Mouse (Mus musculus) liver, embryonic 14.5 days (tissue): ENCODE data around the gene Cyb561a3. TPM values are rescaled to one million over a fixed set of nuclear protein-coding genes. Genes with fewer than 3 reads are reported as not detected.
A peak's percentile ranks its signal among the peaks of the same experiment; 100 is the strongest.

Source experiments
- ATAC-seq: fragments of 200-750 bp; cut with Nextera tagmentation; 2 replicates; pipeline ENCODE4 v1.8.0; 2017; ENCODE audit warnings: moderate number of reproducible peaks, mild to moderate bottlenecking, moderate library complexity; ENCODE audit not compliant: insufficient read depth
- DNase-seq, 3 experiments: peaks; one replicate each; pipeline ENCODE4 v3.0.0-alpha.2; 2012 to 2013; ENCODE audit warnings: low read depth in 3 of 3, low spot score in 3 of 3
- H3K27ac ChIP-seq: fragments of 300-500 bp; sonication (generic); 2 replicates; pipeline ENCODE4 v1.5.1; 2014; ENCODE audit warnings: moderate library complexity, mild to moderate bottlenecking, control low read depth, inconsistent platforms
- H3K27me3 ChIP-seq: fragments of 300-500 bp; sonication (generic); 2 replicates; pipeline ENCODE4 v1.6.1; 2014; ENCODE audit warnings: mild to moderate bottlenecking, low read length, moderate library complexity; ENCODE audit not compliant: control insufficient read depth, insufficient read depth
- H3K36me3 ChIP-seq: fragments of 300-500 bp; sonication (generic); replicated peaks from 2 replicates; pipeline ENCODE4 v1.6.1; 2014; ENCODE audit warnings: low read depth; ENCODE audit not compliant: control insufficient read depth, insufficient read depth
- H3K4me1 ChIP-seq, 2 experiments: fragments of 200-500 bp in 1 of 2; fragments of 300-500 bp in 1 of 2; sonication (generic) in 1 of 2; replicated peaks; 2 replicates each; pipeline ENCODE4 v1.6.1; 2012 to 2014; ENCODE audit warnings: antibody characterized with exemption in 1 of 2, inconsistent platforms in 1 of 2, low read length in 1 of 2; ENCODE audit not compliant: control insufficient read depth in 2 of 2, insufficient read depth in 2 of 2
- H3K4me2 ChIP-seq: fragments of 300-500 bp; sonication (generic); 2 replicates; pipeline ENCODE4 v1.6.1; 2014; ENCODE audit warnings: low read depth, mild to moderate bottlenecking, control low read depth, moderate library complexity
- H3K4me3 ChIP-seq, 2 experiments: fragments of 200-500 bp in 1 of 2; fragments of 300-500 bp in 1 of 2; sonication (generic) in 1 of 2; 2 replicates each; pipeline ENCODE4 v1.5.1; 2012 to 2014; ENCODE audit warnings: low read depth in 2 of 2, low read length in 2 of 2, mild to moderate bottlenecking in 2 of 2, control low read depth in 1 of 2, inconsistent platforms in 1 of 2, moderate library complexity in 1 of 2; ENCODE audit not compliant: insufficient read depth in 1 of 2
- H3K9ac ChIP-seq: fragments of 300-500 bp; sonication (generic); replicated peaks from 2 replicates; pipeline ENCODE4 v1.6.1; 2014; ENCODE audit warnings: mild to moderate bottlenecking, control low read depth, moderate library complexity
- H3K9me3 ChIP-seq: fragments of 300-500 bp; sonication (generic); 2 replicates; pipeline ENCODE4 v1.6.1; 2016; ENCODE audit warnings: low read length, mixed read lengths; ENCODE audit not compliant: control insufficient read depth
- CTCF ChIP-seq: IDR thresholded peaks from 2 replicates; pipeline ENCODE4 v1.5.1; 2016; ENCODE audit warnings: antibody characterized with exemption, low read depth, control low read depth
- EP300 ChIP-seq: IDR thresholded peaks from 2 replicates; pipeline ENCODE4 v1.6.1; 2016; ENCODE audit warnings: antibody characterized with exemption, low read depth
- WGBS: fragments of 180-500 bp; shearing (Covaris S2); extraction: QIAGEN DNeasy Blood & Tissue Kit; methylation state at CpG from one replicate; pipeline ENCODE4 v1.1.7; 2014; ENCODE audit not compliant: insufficient replicate concordance; 5-methylcytosine and 5-hydroxymethylcytosine counted together
- polyA plus RNA-seq, 2 experiments: library from polyadenylated mRNA; depleted of rRNA in 1 of 2; stranded (reverse) in 1 of 2; unstranded in 1 of 2; fragments of >200 nt; fragmentation: Nextera tagmentation in 1 of 2; extraction: Ambion mirVana in 1 of 2; gene quantifications; 2 replicates each; pipeline versions ENCODE4 v1.2.1 to v1.2.3; 2012 to 2014

The Cyb561a3 gene
- 9.5 and 11.8 TPM in 2 replicates for polyA plus RNA-seq (2012; rRNA removed)
- polyA plus RNA-seq (2014; fragmentation: Nextera tagmentation; extraction: Ambion mirVana): 11.0 and 12.9 TPM in 2 replicates

- Histone ChIP-seq H3K36me3 (peaks cover 10% of the 10 kb centered on the region), H3K4me2 (peak within 1 kb of the TSS; percentile 98), H3K27me3 (no peaks in the 10 kb centered on the region), H3K9ac (peak within 1 kb of the TSS; percentile 90), H3K4me1 (peaks cover 11 to 19% of the 10 kb centered on the region in 2 experiments), H3K9me3 (no peaks in the 10 kb centered on the region), H3K4me3 (peak within 1 kb of the TSS; percentile 89 to 93), H3K27ac (peak within 1 kb of the TSS; percentile 79)
- under 1% methylated on average over 44 of the region's 44 CpGs for WGBS
- TF ChIP-seq CTCF: peak; percentile 69
- no peak; the same call in 1 of the 2 replicates for TF ChIP-seq EP300
- ATAC-seq (peak; percentile 93), DNase-seq (peak; percentile 88 to 91 (median 88))
These were observed at the start of gene Cyb561a3, which contains the start of gene Tmem138 for GRCm38 (mm10) chr19:10576690-10577561. Cyb561a3 (plus strand) TSS chr19:10577172. Tmem138 (minus strand) TSS chr19:10577362.

- peak; percentile 48 for TF ChIP-seq CTCF
- TF ChIP-seq EP300: no peak
- WGBS: 93% methylated on average over 1 of the region's 1 CpGs
- no peak overlapping the region for H3K9ac ChIP-seq
- peaks cover 56% of the 10 kb centered on the region for H3K36me3 ChIP-seq
- ATAC-seq: no peak
- H3K27me3 ChIP-seq: no peaks in the 10 kb centered on the region
- H3K4me3 ChIP-seq: no peak overlapping the region
- no peaks in the 10 kb centered on the region for H3K9me3 ChIP-seq
- no peak overlapping the region for H3K27ac ChIP-seq
- no peak overlapping the region for H3K4me2 ChIP-seq
- DNase-seq: no peak
- peaks cover 8 to 10% of the 10 kb centered on the region in 2 experiments for H3K4me1 ChIP-seq
These were observed 46.9 kb upstream of the Cyb561a3 start for GRCm38 (mm10) chr19:10530082-10530481.

GRCm38 (mm10) chr19:10539454-10539853, 37.5 kb upstream of the Cyb561a3 start:
- WGBS: 27% methylated on average over 5 of the region's 5 CpGs
- H3K9ac ChIP-seq: no peak overlapping the region
- TF ChIP-seq EP300 (no peak), CTCF (no peak)
- peak overlapping the region; percentile 21; the same call in 1 of the 2 replicates for H3K27ac ChIP-seq
- DNase-seq (peak; percentile 40 to 45 (median 42)), ATAC-seq (peak; percentile 82)
- no peak overlapping the region for H3K4me3 ChIP-seq
- peak overlapping the region; percentile 31 for H3K4me2 ChIP-seq
- H3K4me1 ChIP-seq: peaks cover 3 to 8% of the 10 kb centered on the region in 2 experiments; a peak in 3 of 4 replicates
- H3K9me3 ChIP-seq: no peaks in the 10 kb centered on the region
- peaks cover 85% of the 10 kb centered on the region for H3K36me3 ChIP-seq
- no peaks in the 10 kb centered on the region for H3K27me3 ChIP-seq

- 3% methylated on average over 43 of the region's 43 CpGs for WGBS
- peak within 1 kb of the TSS; percentile 72 to 80 for H3K4me3 ChIP-seq
- H3K27ac ChIP-seq: peak within 1 kb of the TSS; percentile 61
- no peaks in the 10 kb centered on the region for H3K27me3 ChIP-seq
- TF ChIP-seq EP300: no peak
- TF ChIP-seq CTCF: peak; percentile 21; the same call in 1 of the 2 replicates
- peak; percentile 98 for ATAC-seq
- peak within 1 kb of the TSS; percentile 93 for H3K4me2 ChIP-seq
- H3K4me1 ChIP-seq: peaks cover 9 to 12% of the 10 kb centered on the region in 2 experiments
- no peaks in the 10 kb centered on the region for H3K9me3 ChIP-seq
- peak within 1 kb of the TSS; percentile 74 for H3K9ac ChIP-seq
- peak; percentile 65 to 75 (median 66) for DNase-seq
- H3K36me3 ChIP-seq: no peaks in the 10 kb centered on the region
These were observed 21.1 kb upstream of the Cyb561a3 start, which contains the start of gene Tmem216 for GRCm38 (mm10) chr19:10555624-10556510. Tmem216 (minus strand) TSS chr19:10556238.
